ENCODE assay signal across 11 mouse cellular contexts in the genomic region with DNA sequence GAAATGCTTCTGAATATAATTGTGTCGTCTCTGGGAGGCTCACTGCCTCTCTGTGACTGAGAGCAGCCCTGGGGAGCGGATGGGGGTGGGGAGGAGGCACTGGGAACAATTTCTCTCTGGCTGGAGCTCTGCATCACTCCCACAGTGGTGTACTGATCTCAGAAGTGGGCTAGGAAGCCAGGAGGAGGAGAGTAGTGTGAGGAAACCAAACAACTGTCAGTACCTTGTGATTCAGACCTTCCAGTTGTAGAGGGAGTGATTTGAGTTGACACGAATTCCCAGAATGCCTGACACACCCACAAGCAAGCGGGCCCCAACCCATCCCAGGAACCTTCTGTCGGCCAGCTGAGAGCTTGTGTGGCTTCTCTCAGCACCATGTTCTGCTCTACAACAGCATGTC. TPM values are rescaled to one million over a fixed set of nuclear protein-coding genes. Genes with fewer than 3 reads are reported as not detected.
DNase-seq lines count a peak whose midpoint lies in the region; ATAC-seq lines count a peak whose summit lies in the region.
"Had no signal": no experiment of that assay in that cellular context is flagged by ENCODE, and none has a peak within 500 bp of the region (broad histone marks: within the 10 kb centered on the region; RNA-seq: fewer than 3 reads in every experiment).

No protein-coding gene starts in this region.

- H3K4me2 ChIP-seq in hindbrain, embryonic 12.5 days (replicated peaks), result no peak overlapping the region
- no peak overlapping the region for H3K4me2 ChIP-seq in hindbrain, embryonic 11.5 days (replicated peaks; ENCODE audit: low read depth, low read length)
- H3K4me2 ChIP-seq: hindbrain, embryonic 13.5 days had no signal

- no peak for ATAC-seq in hindbrain, embryonic 12.5 days (ENCODE audit: low FRiP score)
- no peak for ATAC-seq in hindbrain, embryonic 11.5 days (ENCODE audit: low FRiP score)

- no peaks in the 10 kb centered on the region for H3K9me3 ChIP-seq in heart, embryonic 10.5 days
- no peaks in the 10 kb centered on the region for H3K9me3 ChIP-seq in hindbrain, embryonic 12.5 days (replicated peaks)
- no peaks in the 10 kb centered on the region for H3K9me3 ChIP-seq in hindbrain, embryonic 11.5 days (ENCODE audit: control insufficient read depth, low read length)
- H3K9me3 ChIP-seq: hindbrain, embryonic 13.5 days had no signal

- DNase-seq in heart, embryonic 10.5 days (ENCODE audit: low spot score), result no peak
- DNase-seq in heart, adult 8-10 months (ENCODE audit: low spot score), result no peak
- DNase-seq in 3134 (ENCODE audit: extremely low read depth, insufficient read length, low spot score) (peak; percentile 33), ZHBTc4 (ENCODE audit: low read depth, low spot score) (peak; percentile 86)
- peak; percentile 18 for DNase-seq in heart, postnatal 4 days
- no peak for DNase-seq in retina, postnatal 1 day
- no peak for DNase-seq in hindbrain, embryonic 11.5 days (ENCODE audit: low spot score)
- DNase-seq: cerebellum, adult 18-20 months; kidney, postnatal 10 days had no signal

- H3K27me3 ChIP-seq in heart, embryonic 10.5 days (ENCODE audit: insufficient read depth, poor library complexity, severe bottlenecking), result no peaks in the 10 kb centered on the region
- H3K27me3 ChIP-seq in hindbrain, embryonic 12.5 days, result no peaks in the 10 kb centered on the region
- H3K27me3 ChIP-seq in hindbrain, embryonic 11.5 days (ENCODE audit: control insufficient read depth, insufficient read depth, low read length), result no peaks in the 10 kb centered on the region

- no peak overlapping the region for H3K9ac ChIP-seq in hindbrain, embryonic 12.5 days
- H3K9ac ChIP-seq in hindbrain, embryonic 11.5 days (ENCODE audit: low read depth, low read length), result no peak overlapping the region
- H3K9ac ChIP-seq: hindbrain, embryonic 13.5 days had no signal

- H3K4me3 ChIP-seq in heart, embryonic 10.5 days, result no peak overlapping the region
- no peak overlapping the region for H3K4me3 ChIP-seq in hindbrain, embryonic 12.5 days
- no peak overlapping the region for H3K4me3 ChIP-seq in hindbrain, embryonic 11.5 days (ENCODE audit: low read depth, low read length)
- H3K4me3 ChIP-seq: hindbrain, embryonic 13.5 days had no signal

- no peaks in the 10 kb centered on the region for H3K36me3 ChIP-seq in heart, embryonic 10.5 days
- no peaks in the 10 kb centered on the region for H3K36me3 ChIP-seq in hindbrain, embryonic 12.5 days
- no peaks in the 10 kb centered on the region for H3K36me3 ChIP-seq in hindbrain, embryonic 11.5 days (ENCODE audit: control insufficient read depth, insufficient read depth, low read length)
- H3K36me3 ChIP-seq: hindbrain, embryonic 13.5 days had no signal

- 0 out of 2 replicates have a peak overlapping the region, but pooled peaks have one; percentile 24 for H3K27ac ChIP-seq in heart, embryonic 10.5 days
- H3K27ac ChIP-seq in hindbrain, embryonic 12.5 days, result no peak overlapping the region
- H3K27ac ChIP-seq in hindbrain, embryonic 11.5 days (ENCODE audit: low read depth, low read length), result no peak overlapping the region
- H3K27ac ChIP-seq: hindbrain, embryonic 13.5 days had no signal

- WGBS in heart, embryonic 10.5 days, result 19% methylated on average over 5 of the region's 5 CpGs
- 52% methylated on average over 5 of the region's 5 CpGs for WGBS in hindbrain, embryonic 12.5 days
- WGBS in hindbrain, embryonic 11.5 days, result 53% methylated on average over 5 of the region's 5 CpGs

- H3K4me1 ChIP-seq in heart, embryonic 10.5 days, result peaks cover 13% of the 10 kb centered on the region
- H3K4me1 ChIP-seq in hindbrain, embryonic 12.5 days, result no peaks in the 10 kb centered on the region
- H3K4me1 ChIP-seq in hindbrain, embryonic 11.5 days (replicated peaks; ENCODE audit: control insufficient read depth, insufficient read depth, low read length), result no peaks in the 10 kb centered on the region
- H3K4me1 ChIP-seq: hindbrain, embryonic 13.5 days had no signal

RNA-seq across cellular contexts. Expression of a gene that starts 12.1 kb away (rescaled TPM):
- 31.3 and 32.3 TPM in 2 replicates for polyA plus RNA-seq in heart, embryonic 10.5 days (2016; fragmentation: Nextera tagmentation; extraction: Ambion mirVana)
- 10 to 100 TPM; 27.6 to 29.7 (median 28.3) TPM for total RNA-seq in heart, adult 8-10 months (2022)
- total RNA-seq in heart, postnatal 4 days (2021), result 10 to 100 TPM; 29.2 to 31.4 TPM
- 53.4 and 54.2 TPM in 2 replicates for polyA plus RNA-seq in hindbrain, embryonic 12.5 days (2016; fragmentation: Nextera tagmentation; extraction: Ambion mirVana)
- polyA plus RNA-seq in hindbrain, embryonic 11.5 days (2014; fragmentation: Nextera tagmentation; extraction: Ambion mirVana), result 47.7 and 55.1 TPM in 2 replicates

Comparison
In these comparisons a context has a peak if more than half of its experiments do, and no peak if none do; other contexts are left out.
1. DNase-seq: peak in 3134 (single experiment), ZHBTc4 (single experiment) and heart, postnatal 4 days (single experiment); none in heart, embryonic 10.5 days (single experiment), heart, adult 8-10 months (single experiment), retina, postnatal 1 day (single experiment) and hindbrain, embryonic 11.5 days (single experiment).